Mouse (Mus musculus): Measurements from ENCODE around the gene C530008M17Rik.

DNA sequence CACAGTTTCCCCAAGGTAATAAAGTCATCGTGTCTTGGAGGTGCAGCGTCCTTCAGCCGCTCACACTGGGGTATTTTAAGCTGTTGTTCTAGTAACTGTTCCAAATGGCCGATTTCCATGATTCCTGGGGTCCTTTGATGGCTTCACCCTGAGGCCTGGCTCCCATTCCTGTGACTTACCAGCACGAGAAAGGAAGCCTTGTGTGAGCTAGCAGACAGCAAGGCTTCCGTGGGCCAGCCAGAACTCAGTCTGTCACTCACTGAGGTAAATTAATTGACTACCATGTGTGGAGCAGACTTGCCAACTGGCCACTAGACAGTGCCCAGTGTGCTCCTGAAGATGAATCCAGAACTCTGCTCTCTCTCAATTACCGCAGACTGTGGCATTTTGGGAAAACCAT is 41.2 kb downstream of the C530008M17Rik start:
- TF ChIP-seq POLR2A (IDR thresholded peaks at IDR 0.05; ENCODE audit: insufficient read depth, low read depth, low read length) (no peak), CTCF (IDR thresholded peaks at IDR 0.05; ENCODE audit: insufficient read depth, low read depth, low read length) (no peak)

All from olfactory bulb, adult 2 months (tissue).